ENCODE assay signal across 8 mouse cellular contexts in genomic region chr17:27554062-27554960, GRCm38 (mm10). TPM values are rescaled to one million over a fixed set of nuclear protein-coding genes. Genes with fewer than 3 reads are reported as not detected.
DNase-seq lines count a peak whose midpoint lies in the region; ATAC-seq and TF ChIP-seq lines count a peak whose summit lies in the region.

No protein-coding gene starts in this region.

- DNase-seq in limb, embryonic 10.5 days (ENCODE audit: low spot score) = no peak
- DNase-seq in embryo, embryonic 11 days = no peak
- DNase-seq in embryo, embryonic 10 days (ENCODE audit: low spot score) = no peak
- DNase-seq in thymus, adult 18-20 months = no peak

- H3K36me3 ChIP-seq in megakaryocyte, embryonic 14.5 days (replicated peaks; ENCODE audit: low read length) = peaks cover 8% of the 10 kb centered on the region
- H3K36me3 ChIP-seq in limb, embryonic 10.5 days = peaks cover 5% of the 10 kb centered on the region
- no peaks in the 10 kb centered on the region for H3K36me3 ChIP-seq in small intestine, adult 2 months (ENCODE audit: control insufficient read depth, insufficient read depth, low read length)

- no peak for TF ChIP-seq CTCF in embryonic fibroblast, embryonic 13.5 days (IDR thresholded peaks at IDR 0.05; ENCODE audit: borderline replicate concordance, insufficient read depth, low read length)
- no peak for TF ChIP-seq CTCF in small intestine, adult 2 months (IDR thresholded peaks at IDR 0.05; ENCODE audit: extremely low read depth, insufficient read length, insufficient replicate concordance, low read depth, low read length)

- peaks cover 84% of the 10 kb centered on the region for H3K4me1 ChIP-seq in megakaryocyte, embryonic 14.5 days
- H3K4me1 ChIP-seq in embryonic fibroblast, embryonic 13.5 days (ENCODE audit: control insufficient read depth, insufficient read depth, low read length) = no peaks in the 10 kb centered on the region; the same call in 1 of the 2 replicates
- H3K4me1 ChIP-seq in limb, embryonic 10.5 days = peaks cover 69% of the 10 kb centered on the region
- peaks cover 16% of the 10 kb centered on the region for H3K4me1 ChIP-seq in small intestine, adult 2 months (ENCODE audit: control insufficient read depth, insufficient read depth, insufficient read length, low read length)

- no peak for ATAC-seq in megakaryocyte, adult 5-6 weeks (ENCODE audit: poor library complexity, severe bottlenecking)

- H3K4me3 ChIP-seq in megakaryocyte, embryonic 14.5 days (replicated peaks) = peak overlapping the region; percentile 96
- H3K4me3 ChIP-seq in embryonic fibroblast, embryonic 13.5 days (ENCODE audit: insufficient read depth, low read length) = no peak overlapping the region
- peak overlapping the region; percentile 98 for H3K4me3 ChIP-seq in limb, embryonic 10.5 days
- peak overlapping the region; percentile 77; the same call in 1 of the 2 replicates for H3K4me3 ChIP-seq in small intestine, adult 2 months (ENCODE audit: low read depth, low read length)

- no peak for TF ChIP-seq POLR2A in embryonic fibroblast, embryonic 13.5 days (IDR thresholded peaks at IDR 0.05; ENCODE audit: low read depth, low read length)
- no peak for TF ChIP-seq POLR2A in small intestine, adult 2 months (IDR thresholded peaks at IDR 0.05; ENCODE audit: low read depth, low read length)

- H3K9me3 ChIP-seq in megakaryocyte, embryonic 14.5 days = no peaks in the 10 kb centered on the region
- H3K9me3 ChIP-seq in limb, embryonic 10.5 days (replicated peaks) = no peaks in the 10 kb centered on the region

- no peaks in the 10 kb centered on the region for H3K27me3 ChIP-seq in megakaryocyte, embryonic 14.5 days (replicated peaks)
- H3K27me3 ChIP-seq in limb, embryonic 10.5 days (ENCODE audit: low read depth, poor library complexity, severe bottlenecking) = no peaks in the 10 kb centered on the region
- no peaks in the 10 kb centered on the region for H3K27me3 ChIP-seq in small intestine, adult 2 months (ENCODE audit: control insufficient read depth, insufficient read depth, low read length)

- peak overlapping the region; percentile 41; the same call in 1 of the 2 replicates for H3K27ac ChIP-seq in embryonic fibroblast, embryonic 13.5 days (ENCODE audit: insufficient read depth, low read length)
- peak overlapping the region; percentile 99 for H3K27ac ChIP-seq in limb, embryonic 10.5 days
- no peak overlapping the region for H3K27ac ChIP-seq in small intestine, adult 2 months (ENCODE audit: insufficient read depth, low read depth, low read length)

- 41% methylated on average over 20 of the region's 20 CpGs for WGBS in limb, embryonic 10.5 days
- WGBS in small intestine, adult 2 months = 78% methylated on average over 20 of the region's 20 CpGs

RNA-seq across cellular contexts. Expression of gene Hmga1, which starts 2.0 kb away (rescaled TPM):
- polyA plus RNA-seq in megakaryocyte, embryonic 14.5 days (2012; ENCODE audit: insufficient read depth, low replicate concordance) = 3,567 and 8,363 TPM in 2 replicates
- total RNA-seq in megakaryocyte, adult 5-6 weeks (2015) = 159 and 170 TPM in 2 replicates
- total RNA-seq in megakaryocyte, adult 5-6 weeks (2017) = 89.8 and 99.6 TPM in 2 replicates
- 207 and 393 TPM in 2 replicates for polyA plus RNA-seq in embryonic fibroblast, embryonic 13.5 days (2011; ENCODE audit: insufficient read length, low read depth, missing spikeins)
- polyA plus RNA-seq in limb, embryonic 10.5 days (2016; fragmentation: Nextera tagmentation; extraction: Ambion mirVana) = 904 and 1,218 TPM in 2 replicates
- 63.0 and 91.0 TPM in 2 replicates for polyA plus RNA-seq in small intestine, adult 2 months (2012; rRNA removed)

RNA-seq across cellular contexts. Expression of gene AI413582, which starts 11.2 kb away (rescaled TPM):
- polyA plus RNA-seq in megakaryocyte, embryonic 14.5 days (2012; ENCODE audit: insufficient read depth, low replicate concordance) = 81.1 and 284 TPM in 2 replicates
- 58.0 and 63.8 TPM in 2 replicates for total RNA-seq in megakaryocyte, adult 5-6 weeks (2015)
- 55.4 and 62.9 TPM in 2 replicates for total RNA-seq in megakaryocyte, adult 5-6 weeks (2017)
- polyA plus RNA-seq in embryonic fibroblast, embryonic 13.5 days (2011; ENCODE audit: insufficient read length, low read depth, missing spikeins) = 15.6 and 30.9 TPM in 2 replicates
- polyA plus RNA-seq in limb, embryonic 10.5 days (2016; fragmentation: Nextera tagmentation; extraction: Ambion mirVana) = 9.4 TPM in 2 replicates
- polyA plus RNA-seq in small intestine, adult 2 months (2012; rRNA removed) = 21.6 and 34.7 TPM in 2 replicates

RNA-seq across cellular contexts. Expression of gene Grm4, which starts 33.1 kb away (rescaled TPM):
- not detected in 2 replicates for polyA plus RNA-seq in megakaryocyte, embryonic 14.5 days (2012; ENCODE audit: insufficient read depth, low replicate concordance)
- total RNA-seq in megakaryocyte, adult 5-6 weeks (2015) = not detected in 2 replicates
- total RNA-seq in megakaryocyte, adult 5-6 weeks (2017) = not detected in 2 replicates
- polyA plus RNA-seq in embryonic fibroblast, embryonic 13.5 days (2011; ENCODE audit: insufficient read length, low read depth, missing spikeins) = not detected in 2 replicates
- polyA plus RNA-seq in limb, embryonic 10.5 days (2016; fragmentation: Nextera tagmentation; extraction: Ambion mirVana) = 0.06 and 0.35 TPM in 2 replicates
- 0.88 and 4.1 TPM in 2 replicates for polyA plus RNA-seq in small intestine, adult 2 months (2012; rRNA removed)
